Mouse (Mus musculus) thymus, adult 18-20 months (tissue): ENCODE measurements around the gene Ankrd12.
"Not testable (repeated sequence)": the region's sequence is repeated elsewhere in the genome, so short reads cannot be mapped to it uniquely, and the experiment has no call there.

Source experiments
- DNase-seq, 2 experiments: peaks; one replicate each; pipeline ENCODE4 v3.0.0; 2022; ENCODE audit warnings: mixed read lengths in 2 of 2

The Ankrd12 gene

DNA sequence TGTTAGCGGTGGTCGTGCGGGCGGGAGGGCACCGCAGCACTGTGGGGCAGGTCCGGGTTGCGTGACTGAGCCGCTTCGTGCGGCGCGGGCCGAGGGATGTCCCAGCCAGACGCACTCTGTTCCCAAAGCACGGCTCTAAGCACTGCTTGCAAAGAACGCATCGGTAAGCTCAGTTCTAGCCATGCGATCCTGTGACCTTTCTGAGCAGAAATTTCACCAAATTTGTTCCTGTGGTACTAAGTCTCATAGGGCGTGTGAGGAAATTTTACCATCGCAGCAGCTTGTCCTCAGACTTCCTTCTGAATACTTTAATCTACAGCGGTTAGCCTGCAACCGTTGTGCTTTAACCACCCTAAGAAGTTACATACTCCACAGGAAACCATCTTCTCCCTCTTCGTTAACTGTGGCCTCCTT, 555 bp upstream of the Ankrd12 start:
- no peak for DNase-seq

DNA sequence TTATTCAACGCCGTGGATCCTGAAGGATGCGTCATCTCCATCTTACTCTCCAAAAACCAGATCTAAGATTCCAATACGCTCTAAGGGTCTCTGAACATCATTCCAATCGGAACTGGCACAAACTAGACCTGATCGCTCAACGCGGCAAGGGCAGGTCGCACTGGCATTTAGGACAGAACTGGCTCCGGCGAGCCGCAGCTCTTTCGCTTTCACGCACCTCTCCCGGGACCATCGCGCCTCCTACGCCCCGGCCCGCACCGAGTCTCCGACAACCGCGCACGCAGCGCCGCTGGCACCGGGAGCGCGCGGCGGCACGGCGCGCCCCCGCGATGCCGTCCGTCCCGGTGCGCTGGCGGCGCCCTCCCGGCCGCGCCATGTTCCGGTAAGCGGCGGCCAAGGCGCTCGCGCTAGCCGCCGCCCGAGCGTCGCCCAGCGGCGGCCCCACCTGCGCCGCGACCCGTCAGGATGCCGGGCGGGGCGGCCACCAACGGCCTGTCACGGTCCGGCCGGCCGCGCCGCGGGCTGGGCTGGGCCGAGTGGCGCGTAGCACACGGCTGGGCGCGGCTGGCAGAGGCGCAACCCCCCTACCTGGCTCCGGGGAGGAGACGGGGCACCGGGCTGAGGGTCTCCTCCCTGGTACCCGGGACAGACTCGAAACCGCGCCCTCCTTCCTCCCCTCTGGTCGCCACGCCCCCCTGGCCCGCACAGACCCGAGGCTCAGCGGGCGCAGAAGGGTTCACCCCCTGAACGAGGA, 538 bp downstream of the Ankrd12 start:
- DNase-seq: peak; percentile 25 to 34

DNA sequence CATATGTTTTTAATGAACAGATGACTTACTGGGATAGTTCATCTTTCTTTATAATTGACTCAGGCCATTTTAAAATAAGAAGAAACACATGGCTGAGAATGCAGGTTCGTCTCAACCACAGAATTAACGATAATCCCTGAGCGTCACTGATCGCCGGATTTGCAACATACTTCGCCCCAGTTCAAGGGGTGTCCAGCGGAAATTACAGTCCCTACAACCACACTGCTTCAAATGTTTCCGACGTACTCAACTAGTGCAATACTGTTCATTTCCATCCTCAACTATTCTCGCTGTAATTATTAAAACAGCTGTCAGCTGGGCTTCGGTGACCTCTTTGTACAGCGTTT, 1.1 kb downstream of the Ankrd12 start:
- DNase-seq: no peak

DNA sequence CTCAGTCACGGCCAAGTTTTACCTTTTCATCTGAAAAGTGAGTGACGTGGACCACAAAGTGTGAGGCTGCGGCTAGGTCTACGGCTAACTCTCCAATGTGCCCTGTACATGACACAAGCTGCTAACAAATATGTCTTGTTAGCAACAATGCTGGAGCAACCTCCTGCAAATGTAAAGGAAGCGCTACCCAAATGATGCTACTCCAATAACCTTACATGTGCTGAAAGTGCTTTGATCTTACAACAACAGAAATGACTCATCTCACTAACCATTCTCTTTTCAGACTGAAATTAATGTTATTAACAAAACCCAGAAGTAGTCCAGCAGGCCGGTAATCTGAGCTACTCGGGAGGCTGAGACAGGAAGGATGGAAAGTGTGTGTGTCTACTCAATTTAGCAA, 2.9 kb downstream of the Ankrd12 start:
- no peak for DNase-seq

DNA sequence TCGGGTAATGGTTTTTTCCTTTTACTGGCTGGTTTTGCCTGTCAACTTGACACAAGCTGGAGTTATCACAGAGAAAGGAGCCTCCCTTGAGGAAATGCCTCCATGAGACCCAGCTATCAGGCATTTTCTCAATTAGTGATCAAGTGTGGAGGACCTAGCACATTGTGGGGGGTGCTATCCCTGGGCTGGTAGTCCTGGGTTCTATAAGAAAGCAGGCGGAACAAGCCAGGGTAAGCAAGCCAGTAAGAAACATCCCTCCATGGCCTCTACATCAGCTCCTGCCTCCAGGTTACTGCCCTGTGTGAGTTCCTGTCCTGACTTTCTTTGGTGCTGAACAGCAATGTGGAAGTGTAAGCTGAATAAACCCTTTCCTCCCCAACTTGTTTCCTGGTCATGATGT, 7.9 kb downstream of the Ankrd12 start:
- DNase-seq: not testable (repeated sequence)

DNA sequence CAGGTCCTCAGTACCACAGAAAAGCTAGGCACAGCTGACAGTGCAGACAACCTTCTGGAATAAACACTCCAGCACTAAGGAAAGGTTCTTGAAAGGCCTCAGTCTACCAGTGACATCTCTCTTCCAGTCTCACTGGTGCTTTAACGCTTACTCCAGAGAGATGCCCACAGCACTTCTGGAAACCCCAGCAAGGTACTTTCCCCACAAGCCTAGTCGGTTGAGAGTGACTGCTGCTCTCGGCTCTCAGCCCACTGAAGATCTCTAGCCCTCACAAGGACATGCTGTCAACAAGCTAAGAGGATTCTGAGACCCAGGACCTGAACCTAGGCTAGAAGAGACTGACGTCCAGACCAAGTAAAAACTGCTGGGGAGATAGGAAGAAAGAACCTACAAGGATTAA, 11.8 kb downstream of the Ankrd12 start:
- DNase-seq: no peak

DNA sequence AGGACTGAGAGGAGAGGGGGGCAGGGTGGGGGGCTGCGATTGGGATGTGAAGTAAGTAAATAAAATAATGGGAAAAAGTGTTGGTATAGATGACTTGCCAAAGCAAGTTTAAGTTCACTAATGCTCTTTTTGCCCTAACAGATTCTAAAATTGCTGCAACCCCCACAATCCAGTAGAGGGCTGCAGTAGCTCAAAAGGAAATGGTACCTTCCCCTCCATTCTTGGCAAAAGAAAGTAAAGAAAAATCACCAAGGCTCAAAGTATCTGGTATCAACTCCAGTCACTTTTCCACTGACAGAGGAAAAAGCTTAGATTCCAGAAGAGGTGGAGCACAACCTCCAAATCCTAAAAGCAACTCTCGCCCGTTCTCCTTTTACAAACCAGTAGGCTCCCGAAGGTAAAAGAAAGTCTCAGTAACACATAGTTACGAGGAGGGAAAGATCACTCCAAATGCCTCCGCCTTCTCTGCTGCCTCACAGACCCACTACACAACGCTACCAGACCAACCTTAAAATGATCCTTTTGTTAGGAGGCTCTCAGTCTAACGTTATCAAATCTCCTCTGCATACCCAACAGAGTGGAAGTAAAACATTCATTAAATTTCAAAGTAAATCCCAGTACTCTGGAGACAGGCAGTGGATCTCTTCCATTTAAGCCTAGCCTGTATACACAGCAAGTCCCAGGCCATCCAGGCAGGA, 15.5 kb downstream of the Ankrd12 start:
- DNase-seq: no peak

DNA sequence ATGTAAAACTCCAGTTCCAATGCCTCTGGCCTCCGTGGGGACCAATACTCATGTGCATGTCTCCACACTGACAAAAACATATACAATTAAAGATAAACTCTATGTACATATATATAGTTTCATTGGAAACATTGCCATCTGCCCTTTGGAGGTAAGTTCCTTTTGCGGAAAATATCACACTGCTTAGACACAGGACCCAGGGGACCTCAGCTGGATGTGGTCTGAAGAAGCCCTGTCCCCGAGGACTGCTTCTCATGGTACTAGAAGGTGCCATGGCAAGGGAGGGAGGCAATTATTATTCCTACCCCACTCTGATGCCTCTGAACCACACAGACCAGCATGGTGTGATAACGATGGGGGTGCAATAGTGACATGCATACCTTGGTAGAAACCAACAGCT, 18.7 kb downstream of the Ankrd12 start:
- DNase-seq: no peak

DNA sequence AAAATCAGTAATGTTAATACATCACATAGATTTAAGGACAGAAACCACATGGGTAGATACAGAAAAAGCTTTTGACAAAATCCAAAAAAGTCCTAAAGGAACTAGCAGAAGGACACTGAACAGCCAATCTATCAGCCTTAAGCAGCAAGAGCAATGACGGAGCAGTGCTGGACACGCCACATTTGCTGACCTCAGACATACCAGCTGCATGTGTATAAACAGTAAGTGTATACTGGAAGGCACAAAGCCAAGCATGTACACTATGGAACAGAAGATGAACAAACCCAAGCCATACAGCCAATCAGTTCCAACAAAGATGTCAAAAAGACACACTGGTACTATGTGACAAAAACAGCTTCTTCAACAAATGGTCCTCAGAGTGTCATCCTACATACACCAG, 19.7 kb downstream of the Ankrd12 start:
- DNase-seq: no peak

DNA sequence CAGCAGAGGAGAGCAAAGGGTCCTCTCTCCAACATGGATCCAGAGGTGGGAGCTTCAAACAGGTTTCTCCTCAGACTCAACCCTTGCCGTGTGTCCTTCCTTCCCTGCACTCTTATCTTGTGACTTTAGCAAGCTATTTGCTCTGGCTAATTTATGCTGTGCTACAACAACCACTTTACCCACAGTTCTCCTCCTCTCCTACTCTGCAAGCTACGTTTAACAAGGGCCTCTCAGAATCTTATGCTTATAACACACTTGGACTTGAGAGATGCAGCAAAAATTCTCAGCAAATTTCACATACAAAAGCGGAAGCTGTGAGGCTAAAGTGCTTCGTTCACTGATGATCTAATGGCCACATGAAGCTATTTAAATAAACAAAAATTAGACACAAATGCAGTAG, 23.5 kb downstream of the Ankrd12 start:
- DNase-seq: no peak

DNA sequence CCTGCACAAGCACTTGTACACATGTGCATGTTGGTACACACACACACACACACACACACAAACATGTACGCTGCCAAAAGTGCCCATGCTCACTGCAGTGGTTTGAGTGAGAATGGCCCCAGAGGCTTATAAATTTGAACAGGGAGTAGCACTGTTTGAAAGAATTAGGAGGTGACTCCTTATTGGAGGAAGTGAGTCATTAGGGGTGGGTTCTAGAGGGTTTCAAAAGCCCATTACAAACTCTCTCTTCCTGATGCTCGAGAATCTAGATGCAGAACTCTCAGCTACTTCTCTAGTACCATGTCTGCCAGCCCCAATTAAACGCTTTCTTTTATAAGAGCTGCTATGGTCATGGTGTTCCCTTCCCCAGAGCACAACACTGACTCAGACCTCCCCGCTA, 28.1 kb downstream of the Ankrd12 start:
- no peak for DNase-seq

DNA sequence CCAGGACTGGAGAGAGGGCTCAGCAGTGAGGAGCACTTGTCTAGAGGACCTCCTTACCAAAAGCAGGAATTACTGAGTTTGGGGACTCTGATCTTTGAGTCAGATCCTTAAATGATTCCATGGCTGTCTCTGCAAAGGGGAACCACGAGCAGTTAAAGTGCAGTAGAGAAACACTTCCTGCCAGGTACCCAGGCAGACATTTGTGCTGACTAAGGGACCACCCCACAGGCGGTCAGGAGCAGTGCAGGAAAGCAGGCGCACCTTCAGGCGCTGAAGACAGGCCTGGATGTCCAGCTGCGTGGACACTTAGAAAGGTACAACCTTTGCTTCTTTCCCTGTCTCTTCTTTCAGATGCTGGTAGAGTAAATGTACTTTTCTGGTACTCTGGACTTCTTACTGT, 28.7 kb downstream of the Ankrd12 start:
- no peak for DNase-seq

DNA sequence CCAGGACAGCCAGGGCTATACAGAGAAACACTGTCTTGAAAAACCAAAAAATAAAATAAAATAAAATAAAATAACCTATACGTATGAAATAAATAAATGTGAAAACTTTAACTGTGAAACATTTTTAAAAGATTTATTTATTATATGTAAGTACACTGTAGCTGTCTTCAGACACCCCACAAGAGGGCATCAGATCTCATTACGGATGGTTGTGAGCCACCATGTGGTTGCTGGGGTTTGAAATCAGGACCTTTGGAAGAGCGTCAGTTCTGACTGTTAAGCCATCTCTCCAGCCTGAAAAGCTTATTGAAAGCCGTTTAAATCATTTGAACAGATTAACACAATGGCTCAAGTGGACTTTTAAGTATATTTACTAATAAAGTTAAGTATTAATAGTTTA, 33.2 kb downstream of the Ankrd12 start:
- DNase-seq: not testable (repeated sequence)

DNA sequence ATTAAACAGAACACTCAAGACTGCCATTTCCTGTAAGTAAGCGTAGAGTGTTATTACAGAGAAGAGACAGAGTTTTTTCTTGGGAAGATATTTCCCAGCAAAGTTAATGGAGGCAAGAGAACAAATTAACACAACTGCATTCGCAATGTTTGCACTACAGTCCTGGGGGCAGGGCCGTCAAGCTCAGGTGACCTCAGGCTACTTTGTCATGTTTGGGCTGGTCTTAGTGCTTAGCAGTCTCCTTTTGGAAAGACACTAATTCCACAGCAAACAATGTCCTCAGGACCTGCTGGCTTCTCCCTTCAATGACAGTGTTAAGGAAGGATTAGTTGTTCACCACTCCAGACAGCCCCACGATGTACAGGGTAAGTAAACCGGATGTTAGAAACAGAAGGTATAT, 35.9 kb downstream of the Ankrd12 start:
- DNase-seq: no peak

DNA sequence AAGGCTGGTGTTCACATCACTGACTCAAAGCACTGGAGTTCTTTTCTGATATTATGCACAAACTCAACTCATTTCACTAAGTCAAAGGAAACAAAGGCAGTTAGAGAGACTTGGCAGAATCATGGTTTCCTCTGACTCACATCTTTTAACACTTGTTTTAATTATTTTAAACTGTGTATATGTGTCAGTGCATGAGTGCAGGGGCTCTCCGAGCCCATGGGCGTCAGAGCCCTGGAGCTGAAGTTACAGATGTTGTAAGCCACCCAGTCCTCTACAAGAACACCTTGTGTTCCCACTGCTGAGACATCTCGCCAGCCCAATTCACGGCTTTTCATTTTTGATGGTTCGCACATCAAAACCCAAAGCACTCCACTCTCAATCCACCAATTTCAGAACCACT, 43.6 kb downstream of the Ankrd12 start:
- DNase-seq: no peak

DNA sequence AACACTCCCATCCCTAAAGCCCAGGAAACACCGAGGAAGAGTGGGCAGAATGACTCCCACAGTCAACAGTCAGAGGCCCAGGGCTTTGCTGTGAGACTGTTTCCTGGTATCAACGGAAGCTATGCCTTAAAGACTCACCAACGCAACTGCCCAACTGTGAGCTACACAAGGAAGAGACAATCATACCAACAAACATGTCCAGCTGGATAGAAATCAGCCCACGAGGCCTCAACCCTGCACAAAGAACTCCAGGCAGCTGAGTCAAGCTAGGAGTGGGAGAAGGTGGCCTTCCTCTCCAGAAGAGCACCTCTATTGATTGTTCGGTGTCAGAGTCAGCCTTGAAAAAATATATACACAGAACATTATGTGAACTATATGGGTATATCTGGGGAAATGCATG, 44.9 kb downstream of the Ankrd12 start:
- DNase-seq: no peak

DNA sequence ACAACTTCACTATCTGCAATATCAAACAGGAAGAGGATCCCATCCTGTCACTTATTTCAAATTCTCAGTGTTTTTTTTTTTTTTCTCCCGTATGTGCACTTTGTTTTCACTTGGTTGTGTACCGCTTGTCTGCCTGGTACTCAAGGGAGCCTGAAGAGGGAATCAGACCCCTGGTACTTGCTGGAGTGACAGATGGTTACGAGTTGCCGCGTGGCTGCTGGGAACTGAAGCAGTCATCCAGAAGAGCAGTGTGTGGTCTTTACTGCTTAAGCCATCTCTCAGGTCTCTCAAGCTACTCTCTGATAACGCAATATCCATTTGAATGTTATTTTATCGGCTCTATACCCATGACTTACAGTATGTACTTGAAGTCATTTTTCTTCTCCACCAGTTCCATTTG, 52.7 kb downstream of the Ankrd12 start:
- DNase-seq: no peak

DNA sequence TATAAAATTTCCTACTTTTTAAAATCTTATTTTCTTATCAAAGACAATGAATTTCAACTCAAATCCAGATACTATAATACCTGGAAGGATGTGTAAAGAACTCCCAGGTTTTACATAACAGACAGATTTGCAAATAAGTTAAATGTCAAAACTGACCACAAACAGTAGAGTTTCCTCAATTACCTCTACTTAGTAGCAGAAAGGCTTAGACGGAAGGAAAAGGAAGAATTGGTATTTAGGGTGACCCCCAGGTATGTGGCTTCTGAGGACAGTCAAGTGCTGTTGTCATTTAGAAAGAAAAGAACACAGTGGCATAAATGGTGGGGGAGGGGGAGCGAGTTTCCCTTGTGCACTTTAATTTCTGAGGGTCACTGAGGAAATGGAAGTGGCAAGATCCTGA, 65.1 kb downstream of the Ankrd12 start:
- DNase-seq: no peak

DNA sequence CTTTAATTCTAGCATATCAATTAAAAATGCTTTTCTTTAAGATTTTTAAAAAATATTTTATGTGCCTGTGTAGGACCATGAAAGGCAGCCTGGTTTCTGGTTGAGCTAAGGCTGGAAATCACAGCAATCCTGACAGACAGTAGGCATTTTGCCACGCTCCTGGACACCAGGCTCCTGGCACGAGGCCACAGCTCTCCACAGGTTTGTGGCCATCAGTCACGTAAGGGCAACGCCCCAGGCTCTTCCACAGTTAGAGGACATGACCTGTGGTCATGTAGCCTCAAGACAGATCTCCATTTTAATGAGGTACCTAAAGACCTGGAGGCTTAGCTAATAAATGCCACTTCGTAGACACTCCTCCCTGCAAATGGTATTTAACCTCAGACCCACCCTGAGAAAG, 69.0 kb downstream of the Ankrd12 start:
- no peak for DNase-seq

DNA sequence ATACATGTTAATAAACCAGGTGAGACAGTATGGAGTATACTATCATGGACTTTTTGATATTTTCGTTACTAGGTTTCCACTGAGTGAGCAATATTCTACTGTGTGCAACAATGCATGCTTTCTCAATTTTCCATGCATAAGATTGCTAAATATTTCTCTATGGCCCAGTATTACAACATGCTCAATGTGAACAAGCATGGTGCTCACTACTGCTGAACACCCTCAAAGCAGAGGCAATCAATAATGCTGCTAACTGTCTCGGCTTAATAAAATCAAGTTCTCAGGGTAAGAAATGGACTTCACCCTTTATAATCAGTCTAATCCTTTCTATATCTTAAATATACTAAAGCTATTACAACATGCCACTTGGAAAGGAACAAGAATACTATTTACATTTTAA, 69.4 kb downstream of the Ankrd12 start:
- no peak for DNase-seq

DNA sequence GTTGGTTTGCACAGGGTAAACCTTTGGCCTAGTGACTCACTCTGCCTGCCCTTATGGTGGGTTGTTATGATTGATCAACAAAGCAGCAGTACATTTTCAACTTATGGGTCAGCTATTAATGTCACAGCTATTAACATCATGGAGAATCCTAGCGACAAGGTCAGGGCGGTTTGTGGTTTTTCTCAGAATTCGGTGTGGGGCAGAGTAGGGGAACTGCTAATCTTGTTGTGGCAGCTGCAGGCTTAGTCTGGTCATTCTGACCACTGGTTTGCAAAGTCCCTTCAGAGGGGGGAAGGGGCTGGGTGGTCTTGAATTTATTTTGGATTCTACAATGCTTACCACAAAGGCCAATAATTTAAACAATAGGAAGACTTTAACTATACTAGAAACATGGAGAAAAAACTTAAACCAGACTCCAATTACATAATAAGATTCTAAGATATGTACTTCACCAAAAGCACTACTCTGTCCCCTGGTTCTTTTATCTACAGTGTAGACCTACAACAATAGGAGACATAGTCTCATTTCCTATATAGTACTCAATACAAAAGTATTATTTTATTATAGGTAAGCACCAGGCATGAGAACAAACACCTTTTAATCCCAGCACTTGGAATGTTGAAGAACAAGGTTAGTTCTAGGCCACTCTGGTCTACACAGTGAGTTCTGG, 88.6 kb downstream of the Ankrd12 start:
- no peak for DNase-seq

DNA sequence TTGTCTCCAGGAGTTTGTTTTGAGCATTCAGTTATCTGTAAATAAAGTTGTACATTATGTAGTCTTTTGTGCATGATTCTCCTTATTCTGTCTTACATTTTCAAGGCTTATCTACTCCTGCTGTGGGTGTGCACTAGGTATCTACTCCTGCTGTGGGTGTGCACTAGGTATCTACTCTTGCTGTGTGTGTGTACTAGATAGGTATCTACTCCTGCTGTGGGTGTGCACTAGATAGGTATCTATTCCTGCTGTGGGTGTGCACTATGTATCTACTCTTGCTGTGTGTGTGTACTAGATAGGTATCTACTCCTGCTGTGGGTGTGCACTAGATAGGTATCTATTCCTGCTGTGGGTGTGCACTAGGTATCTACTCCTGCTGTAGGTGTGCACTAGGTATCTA, 100.2 kb downstream of the Ankrd12 start:
- DNase-seq: not testable (repeated sequence)

DNA sequence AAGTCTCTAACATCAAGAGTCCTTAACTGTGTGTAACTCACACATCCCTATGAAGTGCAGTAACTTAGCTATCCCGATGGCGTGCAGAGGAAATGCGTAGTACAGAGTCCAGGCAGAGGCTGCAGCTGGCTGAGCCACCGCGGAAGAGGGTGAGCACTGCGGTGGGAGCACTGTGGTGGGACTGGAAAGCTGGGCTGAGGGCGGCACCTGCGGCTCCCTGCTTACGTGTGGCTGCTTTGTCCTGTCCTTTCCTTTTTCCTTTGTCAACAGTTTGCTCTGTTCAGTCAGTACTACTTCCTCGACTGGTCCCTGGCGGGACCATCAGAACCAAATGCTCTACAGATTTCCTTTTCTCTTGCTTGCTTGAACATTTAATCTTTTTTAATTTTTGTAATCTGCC, 109.1 kb downstream of the Ankrd12 start:
- DNase-seq: no peak

DNA sequence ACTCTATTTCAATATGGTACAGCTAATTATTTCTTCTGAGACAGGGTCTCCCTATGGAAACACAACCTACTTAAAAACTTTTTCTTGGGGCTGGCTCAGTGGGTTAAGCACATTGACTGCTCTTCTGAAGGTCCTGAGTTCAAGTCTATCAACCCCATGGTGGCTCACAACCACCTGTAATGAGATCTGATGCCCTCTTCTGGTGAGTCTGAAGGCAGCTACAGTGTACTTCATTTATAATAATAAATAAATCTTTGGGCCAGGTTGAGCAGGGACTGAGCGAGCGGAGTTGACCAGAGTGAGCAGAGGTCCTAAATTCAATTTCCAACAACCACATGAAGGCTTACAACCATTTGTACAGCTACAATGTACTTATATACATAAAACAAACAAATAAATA, 114.6 kb downstream of the Ankrd12 start:
- DNase-seq: no peak
